Mouse (Mus musculus): ENCODE results near the gene Enox2.

GRCm38 (mm10) chrX:49073563-49073962 is 214.5 kb downstream of the Enox2 start:
- TF ChIP-seq CTCF (IDR thresholded peaks at IDR 0.05; ENCODE audit: low read depth), result no peak
- TF ChIP-seq EP300 (IDR thresholded peaks at IDR 0.05; ENCODE audit: low read depth), result no peak
